ENCODE assay signal across 16 mouse cellular contexts in the genomic region with DNA sequence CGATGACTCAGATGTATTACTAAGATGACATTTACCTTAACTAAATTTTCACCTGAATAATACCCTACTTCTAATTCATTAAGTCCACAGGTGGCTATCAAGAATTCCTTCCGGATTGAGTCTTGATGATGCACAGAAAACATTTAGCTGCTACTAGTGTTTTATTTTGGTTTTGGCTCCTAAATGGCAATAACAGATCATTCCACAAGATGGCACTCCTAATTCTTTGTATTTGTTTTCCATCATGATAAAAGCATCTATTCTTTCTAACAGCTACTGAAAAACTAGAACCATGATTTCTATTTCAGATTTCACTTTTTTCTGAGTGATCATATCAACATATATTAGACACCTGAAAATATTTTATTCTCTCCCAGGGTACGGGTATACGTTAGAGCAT.
DNase-seq lines count a peak whose midpoint lies in the region; ATAC-seq and TF ChIP-seq lines count a peak whose summit lies in the region.
"Had no signal": no experiment of that assay in that cellular context is flagged by ENCODE, and none has a peak within 500 bp of the region (broad histone marks: within the 10 kb centered on the region; RNA-seq: fewer than 3 reads in every experiment).

No protein-coding gene starts in this region.

- WGBS in hindbrain, embryonic 11.5 days: 81% methylated on average over 4 of the region's 4 CpGs
- 80% methylated on average over 4 of the region's 4 CpGs for whole genome bisulfite sequencing in hindbrain, embryonic 16.5 days
- 67% methylated on average over 4 of the region's 4 CpGs for WGBS in lung, postnatal 0 days

- no peaks in the 10 kb centered on the region for H3K9me3 ChIP-seq in hindbrain, embryonic 11.5 days (ENCODE audit: control insufficient read depth, low read length)
- no peaks in the 10 kb centered on the region for H3K9me3 ChIP-seq in hindbrain, embryonic 16.5 days (ENCODE audit: control insufficient read depth, low read length)
- no peaks in the 10 kb centered on the region for H3K9me3 ChIP-seq in lung, postnatal 0 days (ENCODE audit: low read length)
- H3K9me3 ChIP-seq: G1E; liver, embryonic 12.5 days had no signal

- H3K4me2 ChIP-seq in hindbrain, embryonic 11.5 days (replicated peaks; ENCODE audit: low read depth, low read length): no peak overlapping the region
- no peak overlapping the region for H3K4me2 ChIP-seq in hindbrain, embryonic 16.5 days (ENCODE audit: low read length)
- H3K4me2 ChIP-seq in lung, postnatal 0 days (replicated peaks; ENCODE audit: low read depth, low read length): no peak overlapping the region
- H3K4me2 ChIP-seq: liver, embryonic 12.5 days had no signal

- no peak overlapping the region for H3K27ac ChIP-seq in hindbrain, embryonic 11.5 days (ENCODE audit: low read depth, low read length)
- H3K27ac ChIP-seq in hindbrain, embryonic 16.5 days (ENCODE audit: low read depth, low read length): no peak overlapping the region
- H3K27ac ChIP-seq in lung, postnatal 0 days (ENCODE audit: low read length): no peak overlapping the region
- H3K27ac ChIP-seq: liver, embryonic 12.5 days; macrophage had no signal

- H3K9ac ChIP-seq in hindbrain, embryonic 11.5 days (ENCODE audit: low read depth, low read length): no peak overlapping the region
- no peak overlapping the region for H3K9ac ChIP-seq in hindbrain, embryonic 16.5 days (ENCODE audit: low read depth, low read length)
- H3K9ac ChIP-seq in lung, postnatal 0 days (replicated peaks; ENCODE audit: low read depth): no peak overlapping the region
- H3K9ac ChIP-seq: liver, embryonic 12.5 days had no signal

- no peak for TF ChIP-seq EP300 in lung, postnatal 0 days (IDR thresholded peaks at IDR 0.05)

- DNase-seq in hindbrain, embryonic 11.5 days (ENCODE audit: low spot score): peak; percentile 15
- DNase-seq in lung, postnatal 0 days (ENCODE audit: low spot score): no peak
- no peak for DNase-seq in lung, postnatal 36 days
- peak; percentile 4 for DNase-seq in ZHBTc4 (ENCODE audit: low read depth, low spot score)
- DNase-seq in retina, embryonic 14.5 days (ENCODE audit: low spot score): peak; percentile 56
- no peak for DNase-seq in cerebellum, postnatal 25 days
- DNase-seq in cerebellum, adult 8-10 months: no peak
- DNase-seq: adrenal gland, postnatal 10 days; cerebellum, adult 11-12 months; heart, adult 11 months; heart, postnatal 4 days had no signal

- no peaks in the 10 kb centered on the region for H3K27me3 ChIP-seq in hindbrain, embryonic 11.5 days (ENCODE audit: control insufficient read depth, insufficient read depth, low read length)
- H3K27me3 ChIP-seq in hindbrain, embryonic 16.5 days (replicated peaks; ENCODE audit: control insufficient read depth, insufficient read depth, low read length): no peaks in the 10 kb centered on the region
- no peaks in the 10 kb centered on the region for H3K27me3 ChIP-seq in lung, postnatal 0 days (replicated peaks; ENCODE audit: insufficient read depth, low read length)
- H3K27me3 ChIP-seq: liver, embryonic 12.5 days had no signal

- no peak overlapping the region for H3K4me3 ChIP-seq in hindbrain, embryonic 11.5 days (ENCODE audit: low read depth, low read length)
- no peak overlapping the region for H3K4me3 ChIP-seq in hindbrain, embryonic 16.5 days (ENCODE audit: low read length)
- H3K4me3 ChIP-seq in lung, postnatal 0 days (ENCODE audit: low read depth, low read length): no peak overlapping the region
- H3K4me3 ChIP-seq: liver, embryonic 12.5 days; myocyte had no signal

- ATAC-seq in hindbrain, embryonic 11.5 days (ENCODE audit: low FRiP score): no peak
- no peak for ATAC-seq in hindbrain, embryonic 16.5 days
- ATAC-seq in lung, postnatal 0 days: no peak
- ATAC-seq: liver, embryonic 12.5 days had no signal

- no peaks in the 10 kb centered on the region for H3K4me1 ChIP-seq in hindbrain, embryonic 11.5 days (replicated peaks; ENCODE audit: control insufficient read depth, insufficient read depth, low read length)
- no peaks in the 10 kb centered on the region for H3K4me1 ChIP-seq in hindbrain, embryonic 16.5 days (ENCODE audit: control insufficient read depth, insufficient read depth, low read depth, low read length)
- no peaks in the 10 kb centered on the region for H3K4me1 ChIP-seq in lung, postnatal 0 days (ENCODE audit: insufficient read depth, low read depth, low read length)
- H3K4me1 ChIP-seq: liver, embryonic 12.5 days had no signal

- TF ChIP-seq CTCF in lung, postnatal 0 days (IDR thresholded peaks at IDR 0.05): 0 out of 2 replicates have a peak, but pooled peaks have one; percentile 2

- H3K36me3 ChIP-seq in hindbrain, embryonic 11.5 days (ENCODE audit: control insufficient read depth, insufficient read depth, low read length): no peaks in the 10 kb centered on the region
- no peaks in the 10 kb centered on the region for H3K36me3 ChIP-seq in hindbrain, embryonic 16.5 days (ENCODE audit: control insufficient read depth, insufficient read depth, low read length)
- H3K36me3 ChIP-seq in lung, postnatal 0 days (ENCODE audit: insufficient read depth, low read length): no peaks in the 10 kb centered on the region
- H3K36me3 ChIP-seq: G1E; liver, embryonic 12.5 days had no signal

Comparison
In these comparisons a context has a peak if more than half of its experiments do, and no peak if none do; other contexts are left out.
1. DNase-seq: peak in hindbrain, embryonic 11.5 days (single experiment), ZHBTc4 (single experiment) and retina, embryonic 14.5 days (single experiment); none in lung, postnatal 0 days (single experiment), lung, postnatal 36 days (single experiment), cerebellum, postnatal 25 days (0 of 2) and cerebellum, adult 8-10 months (single experiment).